ENCODE assay signal across 9 mouse cellular contexts in genomic region chr5:31004184-31004583, GRCm38 (mm10). TPM values are rescaled to one million over a fixed set of nuclear protein-coding genes. Genes with fewer than 3 reads are reported as not detected.
DNase-seq lines count a peak whose midpoint lies in the region; ATAC-seq and TF ChIP-seq lines count a peak whose summit lies in the region.
"Had no signal": no experiment of that assay in that cellular context is flagged by ENCODE, and none has a peak within 500 bp of the region (broad histone marks: within the 10 kb centered on the region; RNA-seq: fewer than 3 reads in every experiment).

No protein-coding gene starts in this region.

- H3K36me3 ChIP-seq in ES-E14 (ENCODE audit: control insufficient read depth, insufficient read depth, low read length, poor library complexity, severe bottlenecking), result no peaks in the 10 kb centered on the region
- H3K36me3 ChIP-seq in forebrain, embryonic 14.5 days (ENCODE audit: control insufficient read depth, insufficient read depth, low read length), result no peaks in the 10 kb centered on the region
- no peaks in the 10 kb centered on the region for H3K36me3 ChIP-seq in lung, embryonic 16.5 days (ENCODE audit: control insufficient read depth, insufficient read depth, low read length)
- H3K36me3 ChIP-seq: lung, embryonic 15.5 days had no signal

- H3K27ac ChIP-seq in ES-E14 (ENCODE audit: insufficient read depth, low read depth, low read length, poor library complexity, severe bottlenecking), result no peak overlapping the region
- no peak overlapping the region for H3K27ac ChIP-seq in forebrain, embryonic 14.5 days (ENCODE audit: low read depth, low read length)
- H3K27ac ChIP-seq in lung, embryonic 16.5 days (ENCODE audit: low read length), result no peak overlapping the region
- H3K27ac ChIP-seq: lung, embryonic 15.5 days had no signal

- no peaks in the 10 kb centered on the region for H3K27me3 ChIP-seq in forebrain, embryonic 14.5 days (replicated peaks; ENCODE audit: control insufficient read depth, insufficient read depth, low read length)
- H3K27me3 ChIP-seq in lung, embryonic 16.5 days (ENCODE audit: control insufficient read depth, insufficient read depth, low read depth, low read length), result no peaks in the 10 kb centered on the region
- H3K27me3 ChIP-seq: lung, embryonic 15.5 days had no signal

- no peaks in the 10 kb centered on the region for H3K4me1 ChIP-seq in ES-E14 (ENCODE audit: control insufficient read depth in 2 of 2, insufficient read depth in 2 of 2, low read length in 2 of 2, poor library complexity in 1 of 2)
- H3K4me1 ChIP-seq in forebrain, embryonic 14.5 days (ENCODE audit: control insufficient read depth, insufficient read depth, low read length), result no peaks in the 10 kb centered on the region
- peaks cover 2% of the 10 kb centered on the region; the same call in 1 of the 2 replicates for H3K4me1 ChIP-seq in lung, embryonic 16.5 days (replicated peaks; ENCODE audit: control insufficient read depth, insufficient read depth, low read length)

- in situ Hi-C loops in ES-E14 (cut with MboI; ENCODE audit: low sequenced_read_pairs in 2 of 2, unreplicated experiment in 2 of 2), result loop anchor here in 1 of 2 experiments (10.0 kb wide), 1 partner anchor 199 kb away; no protein-coding TSS in a partner anchor

- no peak overlapping the region for H3K4me3 ChIP-seq in ES-E14 (ENCODE audit: insufficient read depth in 1 of 2, low read depth in 1 of 2, low read length in 2 of 2, poor library complexity in 1 of 2, severe bottlenecking in 1 of 2)
- H3K4me3 ChIP-seq in forebrain, embryonic 14.5 days (ENCODE audit: low read depth, low read length), result no peak overlapping the region
- no peak overlapping the region for H3K4me3 ChIP-seq in lung, embryonic 16.5 days (ENCODE audit: low read length)
- H3K4me3 ChIP-seq: lung, embryonic 15.5 days had no signal

- no peaks in the 10 kb centered on the region for H3K9me3 ChIP-seq in ES-E14 (ENCODE audit: control insufficient read depth, insufficient read depth, low read depth, low read length)
- no peaks in the 10 kb centered on the region for H3K9me3 ChIP-seq in forebrain, embryonic 14.5 days (replicated peaks; ENCODE audit: control insufficient read depth, low read length)
- H3K9me3 ChIP-seq in lung, embryonic 16.5 days (ENCODE audit: control insufficient read depth, low read length), result no peaks in the 10 kb centered on the region
- H3K9me3 ChIP-seq: lung, embryonic 15.5 days had no signal

- peak; percentile 68 for ATAC-seq in forebrain, embryonic 14.5 days
- peak; percentile 75 for ATAC-seq in lung, embryonic 16.5 days (ENCODE audit: low read depth)

- peak; percentile 92 for DNase-seq in ES-E14 (ENCODE audit: low read depth, low spot score)
- peak; percentile 84 for DNase-seq in c-Kit-positive CD71-positive TER-119-positive erythroid progenitor cells, embryonic 14.5 days (ENCODE audit: low spot score)
- peak; percentile 94 for DNase-seq in forebrain, embryonic 14.5 days (ENCODE audit: low spot score)
- peak; percentile 93 for DNase-seq in heart, postnatal 4 days
- peak; percentile 83 to 94 for DNase-seq in layer of hippocampus, adult 18-20 months (ENCODE audit: low spot score in 2 of 2)
- peak; percentile 85 for DNase-seq in ovary, postnatal 36 days (ENCODE audit: low spot score)
- DNase-seq in thymus, postnatal 10 days (ENCODE audit: low spot score in 2 of 2), result peak; percentile 72 to 92

- no peak overlapping the region for H3K4me2 ChIP-seq in forebrain, embryonic 14.5 days (ENCODE audit: low read length)
- no peak overlapping the region for H3K4me2 ChIP-seq in lung, embryonic 16.5 days (ENCODE audit: low read depth, low read length)
- H3K4me2 ChIP-seq: lung, embryonic 15.5 days had no signal

- no peak overlapping the region for H3K9ac ChIP-seq in ES-E14 (ENCODE audit: insufficient read depth, low read depth, low read length, poor library complexity, severe bottlenecking)
- no peak overlapping the region for H3K9ac ChIP-seq in forebrain, embryonic 14.5 days (ENCODE audit: low read length)
- H3K9ac ChIP-seq in lung, embryonic 16.5 days (ENCODE audit: low read length), result no peak overlapping the region
- H3K9ac ChIP-seq: lung, embryonic 15.5 days had no signal

- WGBS in forebrain, embryonic 14.5 days, result 5% methylated on average over 5 of the region's 5 CpGs
- under 1% methylated on average over 5 of the region's 5 CpGs for whole genome bisulfite sequencing in lung, embryonic 16.5 days

TF ChIP-seq in ES-E14, 5 proteins besides CTCF, POLR2A, EP300 and RAD21:
- TF ChIP-seq ZC3H11A (IDR thresholded peaks at IDR 0.05; ENCODE audit: borderline replicate concordance, low read depth, low read length) (peak; percentile 32; the same call in 1 of the 2 replicates), HCFC1 (IDR thresholded peaks at IDR 0.05; ENCODE audit: borderline replicate concordance, insufficient read depth, low read length) (no peak), CHD2 (IDR thresholded peaks at IDR 0.05; ENCODE audit: low read depth, low read length) (no peak), ZNF384 (IDR thresholded peaks at IDR 0.05; ENCODE audit: low read depth, low read length) (no peak), MAFK (IDR thresholded peaks at IDR 0.05; ENCODE audit: insufficient read depth, low read depth, low read length) (no peak)

RNA-seq across cellular contexts. Expression of gene Tcf23, which starts 35.7 kb away (rescaled TPM):
- 0.05 and 0.27 TPM in 2 replicates for total RNA-seq in ES-E14 (2012; rRNA removed)
- not detected in 2 replicates for polyA plus RNA-seq in forebrain, embryonic 14.5 days (2014; fragmentation: Nextera tagmentation; extraction: Ambion mirVana)
- under 1 TPM; 0.23 to 0.26 TPM for total RNA-seq in heart, postnatal 4 days (2021)
- under 1 TPM; 0.12 to 0.30 TPM for total RNA-seq in layer of hippocampus, adult 18-20 months (2021)
- polyA plus RNA-seq in lung, embryonic 16.5 days (2015; fragmentation: Nextera tagmentation; extraction: Ambion mirVana), result 0.21 and 0.40 TPM in 2 replicates

RNA-seq across cellular contexts. Expression of gene Atraid, which starts 43.9 kb away (rescaled TPM):
- 53.7 and 64.5 TPM in 2 replicates for total RNA-seq in ES-E14 (2012; rRNA removed)
- polyA plus RNA-seq in forebrain, embryonic 14.5 days (2014; fragmentation: Nextera tagmentation; extraction: Ambion mirVana), result 167 and 200 TPM in 2 replicates
- 10 to 100 TPM; 46.0 to 53.7 TPM for total RNA-seq in heart, postnatal 4 days (2021)
- 10 to 100 TPM; 68.1 to 70.0 TPM for total RNA-seq in layer of hippocampus, adult 18-20 months (2021)
- 170 and 172 TPM in 2 replicates for polyA plus RNA-seq in lung, embryonic 16.5 days (2015; fragmentation: Nextera tagmentation; extraction: Ambion mirVana)

RNA-seq across cellular contexts. Expression of gene Preb, which starts 44.0 kb away (rescaled TPM):
- 94.2 and 96.4 TPM in 2 replicates for total RNA-seq in ES-E14 (2012; rRNA removed)
- 79.3 and 92.0 TPM in 2 replicates for polyA plus RNA-seq in forebrain, embryonic 14.5 days (2014; fragmentation: Nextera tagmentation; extraction: Ambion mirVana)
- total RNA-seq in heart, postnatal 4 days (2021), result 10 to 100 TPM; 62.3 to 68.4 TPM
- 100 to 1,000 TPM; 119 to 125 TPM for total RNA-seq in layer of hippocampus, adult 18-20 months (2021)
- 125 and 129 TPM in 2 replicates for polyA plus RNA-seq in lung, embryonic 16.5 days (2015; fragmentation: Nextera tagmentation; extraction: Ambion mirVana)

RNA-seq across cellular contexts. Expression of gene Slc5a6, which starts 44.5 kb away (rescaled TPM):
- 44.1 and 51.3 TPM in 2 replicates for total RNA-seq in ES-E14 (2012; rRNA removed)
- polyA plus RNA-seq in forebrain, embryonic 14.5 days (2014; fragmentation: Nextera tagmentation; extraction: Ambion mirVana), result 12.1 and 13.7 TPM in 2 replicates
- total RNA-seq in heart, postnatal 4 days (2021), result 1 to 10 TPM; 7.0 to 7.2 TPM
- total RNA-seq in layer of hippocampus, adult 18-20 months (2021), result 10 to 100 TPM; 14.9 to 17.6 TPM
- polyA plus RNA-seq in lung, embryonic 16.5 days (2015; fragmentation: Nextera tagmentation; extraction: Ambion mirVana), result 6.1 and 8.2 TPM in 2 replicates

RNA-seq across cellular contexts. Expression of gene Cad, which starts 50.4 kb away (rescaled TPM):
- 154 and 258 TPM in 2 replicates for total RNA-seq in ES-E14 (2012; rRNA removed)
- 16.5 and 19.4 TPM in 2 replicates for polyA plus RNA-seq in forebrain, embryonic 14.5 days (2014; fragmentation: Nextera tagmentation; extraction: Ambion mirVana)
- 10 to 100 TPM; 33.5 to 40.7 TPM for total RNA-seq in heart, postnatal 4 days (2021)
- 10 to 100 TPM; 20.0 to 20.9 TPM for total RNA-seq in layer of hippocampus, adult 18-20 months (2021)
- 19.8 and 23.7 TPM in 2 replicates for polyA plus RNA-seq in lung, embryonic 16.5 days (2015; fragmentation: Nextera tagmentation; extraction: Ambion mirVana)
